Mouse (Mus musculus) thymus, adult 2 months (tissue): ENCODE measurements around the gene Rap1gap2.

ENCODE experiments used
- CTCF ChIP-seq: fragments of 200-500 bp; IDR thresholded peaks from 2 replicates; pipeline ENCODE4 v1.5.1; 2012; ENCODE audit warnings: mild to moderate bottlenecking, control low read depth, low read length, moderate library complexity, borderline replicate concordance; ENCODE audit not compliant: control insufficient read depth, poor library complexity, insufficient read depth; ENCODE audit errors: extremely low read depth
- POLR2A ChIP-seq: fragments of 200-500 bp; IDR thresholded peaks from 2 replicates; pipeline ENCODE4 v1.6.1; 2012; ENCODE audit warnings: mild to moderate bottlenecking, low read length, control low read depth, moderate library complexity; ENCODE audit not compliant: control insufficient read depth, poor library complexity, insufficient read depth; ENCODE audit errors: extremely low read depth

- no peak for TF ChIP-seq CTCF
- TF ChIP-seq POLR2A, result no peak
These were observed 28.9 kb upstream of the Rap1gap2 start for GRCm38 (mm10) chr11:74639628-74640027.
